Mouse (Mus musculus) small intestine, adult 2 months (tissue): Measurements from ENCODE around the gene Rnf141.

Experiments used
- CTCF ChIP-seq: fragments of 200-500 bp; IDR thresholded peaks from 2 replicates; pipeline ENCODE4 v1.5.1; 2012; ENCODE audit warnings: low read depth, mild to moderate bottlenecking, control low read depth, inconsistent platforms, low read length, moderate library complexity, mixed read lengths; ENCODE audit not compliant: insufficient replicate concordance, insufficient read length; ENCODE audit errors: extremely low read depth
- POLR2A ChIP-seq: fragments of 200-500 bp; IDR thresholded peaks from 2 replicates; pipeline ENCODE4 v1.6.1; 2012; ENCODE audit warnings: low read depth, mild to moderate bottlenecking, control low read depth, inconsistent platforms, low read length, moderate library complexity

DNA sequence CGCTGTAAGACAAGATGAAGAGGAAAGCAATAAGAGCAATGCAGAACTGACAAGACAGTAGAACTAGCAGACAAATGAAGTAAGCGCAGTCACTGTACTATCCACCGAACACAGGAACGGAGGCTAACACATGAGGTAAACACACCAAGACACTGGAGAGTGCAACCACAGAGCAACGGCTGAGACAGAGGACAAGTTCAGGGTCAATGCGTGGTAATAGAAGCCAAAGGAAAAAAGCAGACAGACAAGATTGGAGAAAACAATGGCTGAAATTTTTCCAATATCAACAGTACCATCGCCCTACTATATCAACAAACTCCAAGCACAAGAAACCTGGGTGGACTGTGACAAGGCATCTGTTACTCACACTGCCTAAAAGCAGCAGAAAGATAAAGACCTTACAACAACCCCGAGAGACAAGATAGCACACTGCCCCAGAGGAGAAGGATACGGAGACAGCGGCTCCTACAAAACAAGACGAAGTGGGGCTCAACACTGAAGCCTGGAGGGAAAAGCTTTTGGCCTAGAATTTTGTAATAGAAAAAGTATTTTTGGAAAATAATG, 25.4 kb downstream of the Rnf141 start:
- TF ChIP-seq CTCF (no peak), POLR2A (no peak)
